In genomic region chr5:136465770-136466406, GRCm38 (mm10) we compare ENCODE assay signal across 8 mouse cellular contexts.
A peak's percentile ranks its signal among the peaks of the same experiment; 100 is the strongest.
DNase-seq lines count a peak whose midpoint lies in the region; ATAC-seq and TF ChIP-seq lines count a peak whose summit lies in the region.

No protein-coding gene starts in this region.

- no peak overlapping the region for H3K9ac ChIP-seq in forebrain, embryonic 12.5 days
- no peak overlapping the region for H3K9ac ChIP-seq in forebrain, embryonic 11.5 days (ENCODE audit: low read length)

- peak overlapping the region; percentile 31; the same call in 1 of the 2 replicates for H3K27ac ChIP-seq in forebrain, embryonic 12.5 days
- no peak overlapping the region for H3K27ac ChIP-seq in forebrain, embryonic 11.5 days (ENCODE audit: low read depth, low read length)
- peak overlapping the region; percentile 44 for H3K27ac ChIP-seq in bone marrow macrophage, adult 2 months (ENCODE audit: insufficient read depth, low read depth, low read length)

- WGBS in forebrain, embryonic 12.5 days: 64% methylated on average over 11 of the region's 11 CpGs
- 60% methylated on average over 11 of the region's 11 CpGs for WGBS in forebrain, embryonic 11.5 days

- DNase-seq in forebrain, embryonic 11.5 days (ENCODE audit: low spot score): no peak
- DNase-seq in 3T3-L1 (ENCODE audit: low read depth, low spot score): peak; percentile 88
- DNase-seq in kidney, postnatal 14 days: peak; percentile 51
- DNase-seq in layer of hippocampus, adult 9-10 months (ENCODE audit: low spot score): no peak
- no peak for DNase-seq in c-Kit-positive CD71-positive TER-119-positive erythroid progenitor cells, embryonic 14.5 days (ENCODE audit: low spot score)
- DNase-seq in left cerebral cortex, adult 11 months (ENCODE audit: low spot score): no peak

- no peaks in the 10 kb centered on the region for H3K27me3 ChIP-seq in forebrain, embryonic 12.5 days
- no peaks in the 10 kb centered on the region for H3K27me3 ChIP-seq in forebrain, embryonic 11.5 days (ENCODE audit: control insufficient read depth, insufficient read depth, low read length)

- 0 out of 2 replicates have a peak, but pooled peaks cover 6% of the 10 kb centered on the region for H3K36me3 ChIP-seq in forebrain, embryonic 12.5 days (replicated peaks)
- no peaks in the 10 kb centered on the region for H3K36me3 ChIP-seq in forebrain, embryonic 11.5 days (ENCODE audit: control insufficient read depth, insufficient read depth, low read length)

- no peak overlapping the region for H3K4me3 ChIP-seq in forebrain, embryonic 12.5 days (replicated peaks)
- no peak overlapping the region for H3K4me3 ChIP-seq in forebrain, embryonic 11.5 days (ENCODE audit: low read depth, low read length)
- H3K4me3 ChIP-seq in bone marrow macrophage, adult 2 months (ENCODE audit: insufficient read depth, low read length): no peak overlapping the region; the same call in 1 of the 2 replicates

- H3K9me3 ChIP-seq in forebrain, embryonic 12.5 days: no peaks in the 10 kb centered on the region
- no peaks in the 10 kb centered on the region for H3K9me3 ChIP-seq in forebrain, embryonic 11.5 days (ENCODE audit: control insufficient read depth, low read length)

- TF ChIP-seq POLR2A in bone marrow macrophage, adult 2 months (IDR thresholded peaks at IDR 0.05; ENCODE audit: borderline replicate concordance, low read depth, low read length): no peak

- H3K4me2 ChIP-seq in forebrain, embryonic 12.5 days: no peak overlapping the region
- H3K4me2 ChIP-seq in forebrain, embryonic 11.5 days (ENCODE audit: low read depth, low read length, severe bottlenecking): no peak overlapping the region

- TF ChIP-seq CTCF in bone marrow macrophage, adult 2 months (IDR thresholded peaks at IDR 0.05; ENCODE audit: low read depth, low read length): no peak

- H3K4me1 ChIP-seq in forebrain, embryonic 12.5 days: peaks cover 58% of the 10 kb centered on the region
- peaks cover 19% of the 10 kb centered on the region for H3K4me1 ChIP-seq in forebrain, embryonic 11.5 days (replicated peaks; ENCODE audit: control insufficient read depth, insufficient read depth, low read length)
- H3K4me1 ChIP-seq in bone marrow macrophage, adult 2 months (ENCODE audit: control insufficient read depth, insufficient read depth, low read length): peaks cover 69% of the 10 kb centered on the region

- no peak for ATAC-seq in forebrain, embryonic 12.5 days (ENCODE audit: low FRiP score)
- no peak for ATAC-seq in forebrain, embryonic 11.5 days (replicated peaks; ENCODE audit: low FRiP score)

Comparison
In these comparisons a context has a peak if more than half of its experiments do, and no peak if none do; other contexts are left out.
1. DNase-seq: peak in 3T3-L1 (single experiment) and kidney, postnatal 14 days (single experiment); none in forebrain, embryonic 11.5 days (single experiment), layer of hippocampus, adult 9-10 months (single experiment), c-Kit-positive CD71-positive TER-119-positive erythroid progenitor cells, embryonic 14.5 days (single experiment) and left cerebral cortex, adult 11 months (single experiment).